Mouse (Mus musculus): ENCODE data around the gene Pkn1. TPM values are rescaled to one million over a fixed set of nuclear protein-coding genes. Genes with fewer than 3 reads are reported as not detected.

Gene Pkn1
- polyA plus RNA-seq, 1 experiment from 2014 or later: 35.1 TPM

DNA sequence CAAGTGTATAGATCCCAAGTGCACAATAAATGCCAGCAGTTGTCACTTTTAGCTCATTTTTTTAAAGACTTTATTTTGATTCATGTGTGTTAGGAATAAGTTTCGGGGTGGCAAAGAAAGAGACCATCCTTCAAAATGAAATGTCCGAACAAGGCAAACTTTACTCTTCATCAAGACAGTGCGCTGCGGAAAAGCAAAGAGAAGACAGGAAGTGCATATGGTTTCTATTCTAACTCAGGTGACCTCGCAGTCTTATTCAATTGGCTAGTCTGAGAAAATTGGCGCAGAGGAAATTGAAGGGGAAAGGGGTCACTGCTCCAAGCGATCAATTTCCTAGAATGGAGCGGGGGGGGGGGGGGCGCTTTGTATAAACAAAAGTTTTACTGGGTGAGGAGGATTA is 587 bp upstream of the Pkn1 start:
- Histone ChIP-seq H3K9me3 (no peaks in the 10 kb centered on the region), H3K36me3 (no peaks in the 10 kb centered on the region), H3K27ac (peak overlapping the region; percentile 86), H3K4me1 (peaks cover 30% of the 10 kb centered on the region), H3K27me3 (no peaks in the 10 kb centered on the region), H3K4me2 (replicated peaks) (peak overlapping the region; percentile 95), H3K9ac (peak overlapping the region; percentile 92), H3K4me3 (peak overlapping the region; percentile 87)
- ATAC-seq (ENCODE audit: insufficient number of reproducible peaks, insufficient read depth, low FRiP score, low TSS enrichment): no peak
- WGBS: 7% methylated on average over 9 of the region's 9 CpGs

DNA sequence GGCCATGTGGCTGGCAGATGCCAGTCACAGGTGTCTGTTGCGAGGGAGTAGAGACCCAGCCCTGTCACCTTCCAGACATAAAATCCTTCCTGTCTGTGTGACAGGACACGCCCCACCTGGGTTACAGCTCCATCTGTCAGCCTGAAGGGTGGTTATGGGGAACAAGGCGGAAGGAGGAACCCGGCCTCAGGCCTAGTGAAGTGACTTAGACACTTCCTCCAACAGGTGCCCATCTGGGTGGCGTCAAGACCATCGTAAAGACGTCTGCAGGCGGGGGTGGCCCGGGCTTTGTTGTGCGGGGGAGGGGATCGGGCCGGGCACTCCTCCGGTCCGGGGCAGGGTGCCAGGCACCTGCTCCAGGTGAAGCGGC is 703 bp downstream of the Pkn1 start:
- ATAC-seq (ENCODE audit: insufficient number of reproducible peaks, insufficient read depth, low FRiP score, low TSS enrichment): no peak
- Histone ChIP-seq H3K4me1 (peaks cover 30% of the 10 kb centered on the region), H3K9me3 (no peaks in the 10 kb centered on the region), H3K36me3 (no peaks in the 10 kb centered on the region), H3K4me3 (peak overlapping the region; percentile 87), H3K27ac (0 out of 2 replicates have a peak overlapping the region, but pooled peaks have one; percentile 86), H3K4me2 (replicated peaks) (peak overlapping the region; percentile 95), H3K27me3 (no peaks in the 10 kb centered on the region), H3K9ac (peak overlapping the region; percentile 92)
- 3% methylated on average over 15 of the region's 15 CpGs for WGBS

DNA sequence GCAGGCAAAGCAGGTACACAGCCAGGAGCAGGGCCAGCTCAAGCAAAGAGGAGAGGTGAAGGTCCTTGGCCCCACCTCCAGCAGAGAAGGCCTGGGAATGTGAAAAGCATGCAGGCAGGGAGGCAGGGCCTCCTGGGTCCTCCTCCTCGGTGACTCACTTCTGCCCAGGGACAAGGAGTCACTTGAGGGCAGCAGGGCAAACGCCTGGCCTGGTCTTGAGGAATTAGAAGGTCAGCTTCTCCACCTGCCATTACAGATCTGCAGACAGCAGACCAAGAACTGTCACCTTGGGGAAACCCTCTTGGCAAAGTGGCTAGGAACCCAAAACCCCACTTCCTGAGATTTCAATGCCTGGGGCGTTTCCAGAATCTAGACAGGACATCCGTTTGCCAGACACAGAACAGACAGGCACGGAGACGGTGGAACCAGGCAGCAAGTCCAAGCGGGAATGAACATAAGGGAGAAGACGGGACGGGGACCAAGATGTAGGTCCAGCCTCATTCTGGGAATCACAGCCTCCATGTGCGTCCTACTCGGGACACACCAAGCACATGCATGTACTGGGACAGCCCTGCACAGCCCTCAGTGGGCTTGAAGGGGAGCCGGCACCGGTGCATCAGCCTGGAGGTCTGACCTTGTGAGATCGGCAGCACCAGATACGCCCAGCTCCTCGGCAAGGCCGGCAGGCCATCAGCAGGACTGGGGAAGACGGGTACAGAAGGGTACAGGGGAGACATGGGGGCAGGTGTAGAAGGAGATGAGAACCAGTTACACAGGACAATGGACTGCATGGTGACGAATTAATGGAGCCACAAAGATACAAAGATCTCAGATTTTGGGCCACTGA is 1.4 kb downstream of the Pkn1 start:
- H3K4me3 ChIP-seq: peak overlapping the region; percentile 87
- WGBS: 39% methylated on average over 19 of the region's 19 CpGs
- H3K27me3 ChIP-seq: no peaks in the 10 kb centered on the region
- H3K27ac ChIP-seq: 0 out of 2 replicates have a peak overlapping the region, but pooled peaks have one; percentile 50
- H3K9ac ChIP-seq: peak overlapping the region; percentile 92
- H3K4me2 ChIP-seq (replicated peaks): peak overlapping the region; percentile 95
- H3K9me3 ChIP-seq: no peaks in the 10 kb centered on the region
- ATAC-seq (ENCODE audit: insufficient number of reproducible peaks, insufficient read depth, low FRiP score, low TSS enrichment): peak; percentile 10; the same call in 1 of the 2 replicates
- peaks cover 30% of the 10 kb centered on the region for H3K4me1 ChIP-seq
- peaks cover under 1% of the 10 kb centered on the region; the same call in 1 of the 2 replicates for H3K36me3 ChIP-seq

DNA sequence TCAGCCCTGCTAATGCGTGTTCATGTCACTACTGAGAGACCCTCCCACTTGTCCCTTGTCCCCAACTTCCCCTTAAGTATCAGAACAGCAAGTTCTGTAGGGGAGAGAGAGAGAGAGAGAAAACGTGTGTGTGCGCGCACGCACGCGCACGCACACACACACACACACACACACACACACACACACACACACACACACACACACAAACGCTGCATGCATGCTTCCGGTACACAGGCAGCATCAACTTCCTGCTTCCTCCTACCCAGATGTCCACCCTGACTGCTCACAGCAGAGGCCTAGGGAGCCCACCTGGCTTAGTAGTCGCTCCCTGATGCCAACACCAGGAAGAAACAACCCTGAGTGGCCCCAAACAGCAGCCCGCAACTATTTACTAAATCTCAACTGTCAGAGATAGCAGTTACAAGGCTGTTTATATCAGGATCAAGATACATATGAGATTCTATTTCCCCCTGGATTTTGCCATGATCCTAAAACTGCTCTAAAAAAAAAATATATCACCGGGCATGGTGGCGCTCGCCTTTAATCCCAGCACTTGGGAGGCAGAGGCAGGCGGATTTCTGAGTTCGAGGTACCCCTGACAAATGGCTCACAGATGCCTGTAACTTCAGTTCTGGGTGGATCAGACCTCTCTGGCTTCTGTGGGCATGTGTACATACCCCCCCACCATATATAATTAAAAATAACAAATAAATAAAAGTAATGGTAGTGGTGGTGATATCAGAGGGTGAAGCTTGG is 3.5 kb downstream of the Pkn1 start:
- H3K4me3 ChIP-seq: no peak overlapping the region
- WGBS: 89% methylated on average over 16 of the region's 17 CpGs
- H3K9me3 ChIP-seq: no peaks in the 10 kb centered on the region
- no peaks in the 10 kb centered on the region for H3K27me3 ChIP-seq
- H3K4me2 ChIP-seq (replicated peaks): no peak overlapping the region
- no peak for ATAC-seq (ENCODE audit: insufficient number of reproducible peaks, insufficient read depth, low FRiP score, low TSS enrichment)
- H3K4me1 ChIP-seq: peaks cover 27% of the 10 kb centered on the region
- peaks cover 20% of the 10 kb centered on the region for H3K36me3 ChIP-seq
- H3K27ac ChIP-seq: no peak overlapping the region
- H3K9ac ChIP-seq: no peak overlapping the region

DNA sequence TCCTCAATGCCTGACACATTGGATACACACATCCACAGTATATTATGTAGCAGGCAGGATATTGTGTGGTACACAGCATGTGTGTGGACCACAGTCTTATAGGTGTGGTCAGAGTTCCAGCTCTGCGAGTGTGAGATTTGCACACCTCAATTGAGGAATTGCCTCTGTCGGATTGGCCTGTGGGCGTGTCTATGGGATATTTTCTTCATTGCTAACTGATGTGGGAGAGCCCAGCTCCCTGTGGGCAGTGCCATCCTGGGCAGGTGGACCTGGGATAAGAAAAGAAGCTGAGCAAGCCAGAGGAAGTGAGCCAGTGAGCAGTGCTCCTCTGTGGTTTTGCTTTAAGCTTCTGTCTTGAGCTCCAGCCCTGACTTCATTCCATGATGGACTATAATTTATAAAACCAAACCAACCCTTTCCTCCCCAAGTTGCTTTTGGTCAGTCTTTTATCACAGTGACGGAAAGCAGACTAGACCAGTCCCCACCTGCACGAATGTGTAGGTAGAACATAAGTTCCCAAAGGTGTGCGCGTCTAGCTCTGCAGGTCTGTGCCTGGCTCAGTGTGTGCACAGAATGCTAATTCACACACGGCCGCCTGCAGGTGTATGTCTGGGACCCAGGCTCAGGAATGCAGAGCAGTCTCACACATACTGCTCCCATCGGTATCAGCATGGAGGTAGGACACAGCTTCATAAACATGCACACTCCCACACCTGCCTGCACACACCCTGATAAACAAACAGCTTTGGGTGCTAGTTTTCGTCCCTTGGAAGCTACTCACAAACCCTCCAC is 4.4 kb downstream of the Pkn1 start:
- H3K4me1 ChIP-seq: peaks cover 18% of the 10 kb centered on the region
- 81% methylated on average over 11 of the region's 11 CpGs for WGBS

DNA sequence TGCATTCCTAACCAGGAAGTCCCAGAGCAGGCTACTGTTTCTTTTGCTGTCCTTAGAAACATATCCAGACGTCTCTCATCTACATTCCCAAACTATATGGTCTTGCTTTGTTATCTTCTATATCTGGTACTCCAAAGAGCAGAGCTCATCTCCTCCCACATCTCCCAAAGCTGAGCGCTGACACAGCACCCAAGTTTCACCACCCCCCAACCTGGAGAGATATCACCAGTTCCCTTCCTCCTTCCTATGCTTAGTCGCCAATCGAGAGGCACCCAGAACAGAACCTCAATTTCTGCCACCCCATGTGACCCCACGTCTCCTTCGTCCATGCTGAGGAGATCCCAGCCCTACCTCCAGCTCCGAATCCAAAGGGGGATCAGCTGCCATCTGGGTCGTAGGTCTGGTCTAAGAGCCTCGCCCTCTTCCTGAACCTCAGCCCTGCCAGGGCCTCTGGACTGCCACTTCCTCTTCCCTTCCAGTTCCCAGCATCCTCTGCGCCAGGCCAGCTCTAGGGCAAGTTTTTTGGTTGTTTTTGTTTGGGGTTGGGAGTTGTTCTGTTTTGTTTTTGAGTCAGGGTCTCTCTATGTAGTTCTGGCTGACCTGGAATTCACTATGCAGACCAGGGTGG is 5.3 kb downstream of the Pkn1 start:
- peaks cover 15% of the 10 kb centered on the region for H3K4me1 ChIP-seq

More for the DNA sequence above, 4.4 kb downstream of the Pkn1 start:
- ATAC-seq (ENCODE audit: insufficient number of reproducible peaks, insufficient read depth, low FRiP score, low TSS enrichment): no peak
- no peak overlapping the region for H3K4me2 ChIP-seq (replicated peaks)
- no peak overlapping the region for H3K4me3 ChIP-seq
- H3K36me3 ChIP-seq: peaks cover 27% of the 10 kb centered on the region
- no peak overlapping the region for H3K27ac ChIP-seq
- no peaks in the 10 kb centered on the region for H3K9me3 ChIP-seq
- no peaks in the 10 kb centered on the region for H3K27me3 ChIP-seq
- no peak overlapping the region for H3K9ac ChIP-seq

DNA sequence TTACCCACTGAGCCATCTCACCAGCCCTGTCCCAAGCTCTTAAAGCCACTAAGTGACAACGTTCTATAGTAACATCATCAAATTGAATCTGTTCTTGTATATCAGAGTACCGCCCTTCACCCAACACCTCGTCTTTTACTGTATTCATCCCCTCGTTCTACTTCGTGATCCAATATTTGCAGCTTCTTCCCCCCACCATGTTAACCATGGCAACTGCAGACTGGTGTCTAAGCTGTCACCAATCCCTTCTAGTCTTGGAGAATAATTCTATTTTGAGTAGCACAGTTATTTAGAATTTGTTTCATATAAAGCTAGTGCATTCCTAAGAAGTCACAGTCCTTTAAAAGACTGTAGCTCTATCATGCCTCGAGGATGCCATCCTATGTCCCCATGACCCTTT is 9.7 kb downstream of the Pkn1 start:
- Histone ChIP-seq H3K9me3 (no peaks in the 10 kb centered on the region), H3K9ac (no peak overlapping the region), H3K27ac (no peak overlapping the region), H3K36me3 (peaks cover 53% of the 10 kb centered on the region), H3K4me2 (replicated peaks) (no peak overlapping the region), H3K27me3 (no peaks in the 10 kb centered on the region), H3K4me3 (no peak overlapping the region), H3K4me1 (no peaks in the 10 kb centered on the region)
- 89% methylated on average over 6 of the region's 6 CpGs for WGBS
- no peak for ATAC-seq (ENCODE audit: insufficient number of reproducible peaks, insufficient read depth, low FRiP score, low TSS enrichment)

More for the DNA sequence above, 5.3 kb downstream of the Pkn1 start:
- no peaks in the 10 kb centered on the region for H3K9me3 ChIP-seq
- H3K4me2 ChIP-seq (replicated peaks): no peak overlapping the region
- H3K27ac ChIP-seq: no peak overlapping the region
- no peak for ATAC-seq (ENCODE audit: insufficient number of reproducible peaks, insufficient read depth, low FRiP score, low TSS enrichment)
- H3K36me3 ChIP-seq: peaks cover 29% of the 10 kb centered on the region
- H3K27me3 ChIP-seq: no peaks in the 10 kb centered on the region
- 79% methylated on average over 10 of the region's 10 CpGs for WGBS
- no peak overlapping the region for H3K9ac ChIP-seq
- no peak overlapping the region for H3K4me3 ChIP-seq

DNA sequence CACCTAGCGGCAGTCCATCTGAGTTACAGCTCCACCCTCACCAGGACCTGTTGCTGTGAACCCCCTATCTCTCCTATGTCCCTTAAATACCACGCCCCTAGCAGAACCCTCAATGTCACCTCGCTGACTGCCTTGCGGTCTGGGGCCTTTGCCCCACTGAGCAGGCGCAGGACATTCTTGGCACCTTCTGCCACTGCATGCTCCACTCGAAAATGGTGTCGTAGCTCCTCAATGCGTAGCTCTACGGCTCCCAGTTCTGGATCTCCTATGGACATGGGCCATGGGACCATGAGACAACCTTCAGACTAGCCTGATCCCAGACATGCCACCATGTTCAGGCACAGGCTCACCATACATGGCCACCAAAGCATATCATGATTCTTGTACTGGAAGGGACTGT is 14.5 kb downstream of the Pkn1 start:
- Histone ChIP-seq H3K27ac (no peak overlapping the region), H3K4me2 (replicated peaks) (no peak overlapping the region), H3K36me3 (peaks cover 61% of the 10 kb centered on the region), H3K4me1 (peaks cover 17% of the 10 kb centered on the region), H3K4me3 (no peak overlapping the region), H3K9me3 (no peaks in the 10 kb centered on the region), H3K27me3 (no peaks in the 10 kb centered on the region), H3K9ac (no peak overlapping the region)
- ATAC-seq (ENCODE audit: insufficient number of reproducible peaks, insufficient read depth, low FRiP score, low TSS enrichment): no peak
- whole genome bisulfite sequencing: 94% methylated on average over 9 of the region's 9 CpGs

DNA sequence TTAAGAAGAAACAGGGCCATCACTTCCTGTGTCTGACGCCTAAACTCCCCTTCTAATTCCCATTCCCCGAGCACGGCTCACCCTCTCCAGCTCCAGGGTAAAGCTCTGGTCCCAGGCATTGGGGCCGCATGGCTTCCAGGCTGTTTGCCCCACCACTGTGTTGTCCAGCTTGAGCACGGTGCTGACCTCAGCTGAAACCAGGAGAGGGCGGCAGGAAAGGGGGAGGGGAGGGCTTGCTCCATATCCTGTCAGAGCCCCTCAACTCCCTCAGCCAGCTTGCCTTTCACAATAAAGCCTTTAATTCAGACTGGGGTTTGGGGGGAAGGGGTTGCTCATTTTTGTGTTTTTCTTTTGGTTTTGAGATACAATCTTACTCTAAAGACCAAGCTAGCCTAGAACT is 17.9 kb downstream of the Pkn1 start:
- peak; percentile 58; the same call in 1 of the 2 replicates for ATAC-seq (ENCODE audit: insufficient number of reproducible peaks, insufficient read depth, low FRiP score, low TSS enrichment)
- Histone ChIP-seq H3K9me3 (no peaks in the 10 kb centered on the region), H3K4me3 (0 out of 2 replicates have a peak overlapping the region, but pooled peaks have one; percentile 0), H3K27ac (peak overlapping the region; percentile 86), H3K4me1 (peaks cover 17% of the 10 kb centered on the region), H3K27me3 (no peaks in the 10 kb centered on the region), H3K36me3 (peaks cover 78% of the 10 kb centered on the region), H3K9ac (no peak overlapping the region), H3K4me2 (replicated peaks) (peak overlapping the region; percentile 19; the same call in 1 of the 2 replicates)
- WGBS: 10% methylated on average over 6 of the region's 6 CpGs

DNA sequence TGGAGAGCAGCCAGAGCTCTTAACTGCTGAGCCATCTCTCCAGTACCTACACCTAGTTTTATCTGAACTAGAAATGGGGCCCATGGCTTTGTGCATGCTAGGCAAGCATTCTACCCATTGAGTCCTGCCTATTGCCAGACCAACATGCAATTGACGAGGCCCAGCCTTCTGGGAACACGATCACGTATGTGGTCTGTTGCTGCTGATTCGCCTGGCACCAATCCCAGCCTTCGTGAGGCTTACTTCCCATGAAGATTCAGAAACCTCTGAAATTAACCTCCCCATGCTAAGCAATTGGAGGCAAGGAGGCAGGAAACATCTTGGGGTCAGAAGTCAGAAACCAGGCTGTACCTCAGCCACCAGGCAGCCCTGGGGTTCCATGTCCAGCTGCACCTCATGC is 18.4 kb downstream of the Pkn1 start:
- no peak for ATAC-seq (ENCODE audit: insufficient number of reproducible peaks, insufficient read depth, low FRiP score, low TSS enrichment)
- Histone ChIP-seq H3K27me3 (no peaks in the 10 kb centered on the region), H3K9ac (no peak overlapping the region), H3K9me3 (no peaks in the 10 kb centered on the region), H3K36me3 (peaks cover 73% of the 10 kb centered on the region), H3K4me2 (replicated peaks) (peak overlapping the region; percentile 19; the same call in 1 of the 2 replicates), H3K4me3 (0 out of 2 replicates have a peak overlapping the region, but pooled peaks have one; percentile 0), H3K4me1 (peaks cover 17% of the 10 kb centered on the region), H3K27ac (peak overlapping the region; percentile 86)
- WGBS: 45% methylated on average over 5 of the region's 5 CpGs

DNA sequence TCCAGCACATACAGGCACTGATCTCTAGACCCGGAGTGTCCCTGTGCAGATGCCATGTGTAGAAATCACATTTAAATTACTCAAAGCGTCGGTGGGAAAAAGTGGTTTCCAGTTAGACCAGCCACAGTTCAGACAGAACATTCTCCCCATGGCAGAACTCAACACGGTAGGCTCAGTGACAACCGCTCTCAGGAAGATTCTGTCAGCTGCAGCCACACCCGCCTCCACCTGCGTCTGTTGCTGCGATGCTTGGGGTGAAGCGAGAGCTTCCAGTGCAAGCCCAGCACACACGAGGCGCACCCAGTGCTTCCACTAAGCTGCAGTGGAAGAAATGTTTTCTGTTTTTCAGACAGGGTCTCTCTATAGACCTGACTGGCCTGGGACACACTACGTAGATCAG is 19.1 kb downstream of the Pkn1 start:
- ATAC-seq (ENCODE audit: insufficient number of reproducible peaks, insufficient read depth, low FRiP score, low TSS enrichment): no peak
- H3K4me1 ChIP-seq: peaks cover 17% of the 10 kb centered on the region
- H3K4me2 ChIP-seq (replicated peaks): no peak overlapping the region
- no peak overlapping the region for H3K9ac ChIP-seq
- H3K4me3 ChIP-seq: no peak overlapping the region
- H3K27ac ChIP-seq: peak overlapping the region; percentile 86; the same call in 1 of the 2 replicates
- no peaks in the 10 kb centered on the region for H3K27me3 ChIP-seq
- H3K9me3 ChIP-seq: no peaks in the 10 kb centered on the region
- 92% methylated on average over 12 of the region's 12 CpGs for WGBS
- H3K36me3 ChIP-seq: peaks cover 67% of the 10 kb centered on the region

All from embryonic facial prominence, embryonic 12.5 days (tissue).